Mouse (Mus musculus): ENCODE measurements around the gene Sipa1.
A peak's percentile ranks its signal among the peaks of the same experiment; 100 is the strongest.

Gene Sipa1

DNA sequence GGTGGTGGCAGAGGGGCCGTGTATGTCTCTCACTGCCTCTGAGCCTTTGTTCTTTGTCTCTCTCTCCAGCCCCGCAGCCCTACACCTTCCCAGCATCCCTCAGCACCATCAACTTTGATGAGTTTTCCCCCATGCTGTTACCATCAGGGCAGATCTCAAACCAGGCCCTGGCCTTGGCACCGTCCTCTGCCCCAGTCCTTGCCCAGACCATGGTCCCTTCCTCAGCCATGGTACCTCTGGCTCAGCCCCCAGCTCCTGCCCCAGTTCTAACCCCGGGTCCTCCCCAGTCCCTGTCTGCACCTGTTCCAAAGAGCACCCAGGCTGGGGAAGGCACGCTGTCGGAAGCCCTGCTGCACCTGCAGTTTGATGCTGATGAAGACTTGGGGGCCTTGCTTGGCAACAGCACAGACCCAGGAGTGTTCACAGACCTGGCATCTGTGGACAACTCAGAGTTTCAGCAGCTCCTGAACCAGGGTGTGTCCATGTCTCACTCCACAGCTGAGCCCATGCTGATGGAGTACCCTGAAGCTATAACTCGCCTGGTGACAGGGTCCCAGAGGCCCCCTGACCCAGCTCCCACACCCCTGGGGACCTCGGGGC lies 16.7 kb downstream of the Sipa1 start:
- no peak for DNase-seq (ENCODE audit: low read depth, low spot score)

DNA sequence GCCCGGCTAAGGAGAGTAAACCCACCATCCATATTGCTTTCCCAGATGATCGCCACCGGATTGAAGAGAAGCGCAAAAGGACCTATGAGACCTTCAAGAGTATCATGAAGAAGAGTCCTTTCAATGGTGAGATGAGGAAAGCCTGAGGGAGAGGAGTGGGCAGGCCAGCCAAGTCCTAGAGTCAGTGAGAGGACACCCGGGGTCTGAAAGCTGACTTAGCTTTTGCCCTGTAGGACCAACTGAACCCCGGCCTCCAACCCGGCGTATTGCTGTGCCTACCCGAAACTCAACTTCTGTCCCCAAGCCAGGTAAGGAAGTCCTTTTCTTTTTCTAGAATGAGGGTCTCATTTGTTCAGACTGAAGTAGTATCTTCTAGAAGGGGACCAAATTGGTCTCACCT lies 18.2 kb downstream of the Sipa1 start:
- no peak for DNase-seq (ENCODE audit: low read depth, low spot score)

DNA sequence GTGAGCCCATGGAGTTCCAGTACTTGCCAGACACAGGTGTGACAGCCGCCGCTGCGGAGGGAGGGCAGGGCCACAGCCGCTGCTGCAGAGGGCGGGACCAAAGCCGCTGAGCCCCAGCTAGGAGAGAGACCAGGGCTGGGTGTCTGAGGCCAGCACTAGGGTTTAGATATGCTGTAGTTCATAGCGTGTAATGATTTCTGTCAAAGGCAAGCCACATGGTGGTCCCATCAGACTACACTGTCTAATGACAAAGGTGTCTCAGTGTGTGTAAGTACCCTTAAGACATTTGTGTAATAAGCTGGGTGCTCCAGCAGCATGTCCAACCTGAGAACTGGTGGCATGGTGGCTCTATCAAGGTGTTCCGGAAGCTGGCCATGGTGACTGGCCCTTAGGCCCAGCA lies 21.9 kb downstream of the Sipa1 start:
- no peak for DNase-seq (ENCODE audit: low read depth, low spot score)

DNA sequence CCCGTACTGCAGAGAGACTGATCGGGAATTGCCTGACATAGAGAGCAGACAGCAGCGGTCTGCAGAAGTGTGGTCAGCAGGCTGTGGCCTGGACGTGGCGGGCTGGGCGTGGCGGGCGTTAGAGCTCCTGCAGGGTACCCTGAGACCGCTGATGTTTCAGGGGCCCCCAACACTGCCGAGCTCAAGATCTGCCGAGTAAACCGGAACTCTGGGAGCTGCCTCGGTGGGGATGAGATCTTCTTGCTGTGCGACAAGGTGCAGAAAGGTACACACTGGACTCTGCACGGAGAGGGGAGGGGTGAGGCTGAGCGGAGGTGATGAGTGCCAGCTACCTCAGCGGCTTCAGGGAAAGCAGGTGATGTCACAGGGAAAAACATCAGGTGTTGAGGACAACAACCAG lies 22.5 kb downstream of the Sipa1 start:
- DNase-seq (ENCODE audit: low read depth, low spot score): no peak

DNA sequence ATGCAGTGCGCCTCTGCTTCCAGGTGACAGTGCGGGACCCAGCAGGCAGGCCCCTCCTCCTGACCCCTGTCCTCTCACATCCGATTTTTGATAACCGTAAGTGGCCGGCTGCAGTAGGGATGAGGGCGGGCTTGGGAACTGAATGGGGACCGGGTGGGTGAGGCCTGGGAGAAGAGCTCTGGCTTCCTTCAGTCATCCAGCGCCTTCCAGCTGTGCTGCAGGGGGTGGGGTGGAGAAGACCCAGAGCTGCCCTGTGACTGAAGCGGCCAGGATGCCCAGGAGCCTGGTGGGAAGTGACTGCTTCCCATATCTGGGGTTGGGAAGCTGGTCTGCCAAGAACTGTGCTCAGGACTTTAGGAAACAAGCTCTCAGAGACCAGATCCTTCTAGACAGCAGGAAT lies 23.2 kb downstream of the Sipa1 start:
- no peak for DNase-seq (ENCODE audit: low read depth, low spot score)

DNA sequence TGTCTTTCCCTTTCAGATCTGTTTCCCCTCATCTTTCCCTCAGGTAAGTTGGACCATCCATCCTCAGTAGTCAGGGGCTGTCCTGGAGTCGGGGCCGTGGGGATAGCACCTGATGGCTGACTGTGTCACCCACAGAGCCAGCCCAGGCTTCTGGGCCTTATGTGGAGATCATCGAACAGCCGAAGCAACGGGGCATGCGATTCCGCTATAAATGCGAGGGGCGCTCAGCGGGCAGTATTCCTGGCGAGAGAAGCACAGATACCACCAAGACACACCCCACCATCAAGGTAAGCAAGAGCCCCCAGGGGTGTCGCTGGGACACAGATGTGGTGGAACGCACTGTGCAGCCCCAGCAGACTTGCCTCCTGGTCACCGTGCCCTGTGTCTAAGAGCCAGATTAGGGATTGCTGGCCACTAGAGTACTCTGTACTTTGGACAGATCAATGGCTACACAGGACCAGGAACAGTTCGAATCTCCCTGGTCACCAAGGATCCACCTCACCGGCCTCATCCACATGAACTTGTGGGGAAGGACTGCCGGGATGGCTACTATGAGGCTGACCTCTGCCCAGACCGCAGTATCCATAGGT lies 25.0 kb downstream of the Sipa1 start:
- DNase-seq (ENCODE audit: low read depth, low spot score): no peak

DNA sequence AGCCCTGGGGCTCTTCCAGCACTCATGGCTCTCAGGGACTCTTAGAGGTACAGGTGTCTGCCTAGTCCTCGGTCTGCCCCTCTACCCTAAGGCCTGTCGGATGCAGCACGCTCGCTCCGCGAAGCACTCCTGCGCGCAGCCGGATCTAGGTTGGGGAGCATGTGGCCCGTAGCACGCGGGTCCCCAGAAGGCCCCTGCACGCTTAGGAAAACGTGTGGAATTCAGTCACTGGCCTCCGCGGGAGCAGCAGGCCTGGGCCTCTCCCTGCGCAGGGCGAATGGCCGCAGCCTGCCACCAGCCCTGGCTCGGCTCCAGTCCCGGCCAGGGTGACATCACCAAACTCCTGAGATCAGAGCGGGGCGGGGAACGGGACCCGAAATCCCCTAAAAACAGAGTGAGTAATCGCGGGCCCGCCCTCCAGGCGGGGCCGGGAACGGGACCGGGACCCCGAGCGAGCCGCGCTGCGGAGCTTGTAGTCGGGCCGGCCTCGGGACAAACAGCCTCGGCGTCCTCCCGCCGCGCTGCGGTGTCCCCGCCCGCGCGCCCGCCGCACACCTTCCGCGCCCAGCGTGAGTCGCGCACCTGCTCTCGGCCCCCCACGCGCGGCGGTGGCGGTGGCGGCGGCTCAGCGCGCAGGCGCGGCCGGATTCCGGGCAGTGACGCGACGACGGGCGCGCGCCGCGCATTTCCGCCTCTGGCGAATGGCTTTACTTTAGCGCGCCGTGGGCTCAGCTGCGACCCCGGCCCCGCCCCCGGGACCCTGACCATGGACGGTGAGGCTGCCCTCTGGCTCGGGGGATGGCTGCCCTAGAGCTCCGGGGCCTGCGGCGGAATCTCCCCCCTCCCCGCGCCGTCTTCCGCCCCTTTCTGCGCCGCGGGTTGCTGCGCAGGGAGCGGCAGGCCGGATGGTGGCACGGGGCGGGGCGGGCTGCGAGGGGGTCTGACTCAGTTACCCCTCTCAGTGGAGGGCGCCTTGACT lies 26.1 kb downstream of the Sipa1 start, which contains the start of gene Rela:
Gene Rela (plus strand): TSS at position 415 of the 979 bp plus-strand sequence.
- peak; percentile 60 for DNase-seq (ENCODE audit: low read depth, low spot score)

DNA sequence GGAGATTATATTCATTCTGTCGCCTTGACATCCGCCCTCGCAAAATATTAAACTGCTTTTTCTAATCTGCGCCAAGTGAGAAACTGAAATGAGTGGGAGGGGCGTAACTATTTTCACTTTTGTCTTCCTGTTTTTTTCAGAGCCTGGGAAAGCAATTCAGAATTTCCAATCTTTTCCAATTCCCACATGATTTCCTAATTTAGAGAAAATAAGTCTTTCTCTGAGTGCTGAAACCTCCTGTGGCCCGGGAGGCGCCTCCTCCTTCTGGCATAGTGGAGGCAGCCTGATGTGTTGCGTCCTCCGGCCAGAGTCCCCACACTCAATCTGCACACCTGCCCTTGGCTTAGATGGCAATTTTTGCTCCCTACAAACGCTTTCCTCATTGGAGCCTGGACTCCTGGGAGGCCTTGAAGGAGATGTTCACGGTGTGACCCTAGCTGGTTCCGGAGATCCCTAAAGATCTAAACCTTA lies 26.9 kb downstream of the Sipa1 start:
- no peak for DNase-seq (ENCODE audit: low read depth, low spot score)

DNA sequence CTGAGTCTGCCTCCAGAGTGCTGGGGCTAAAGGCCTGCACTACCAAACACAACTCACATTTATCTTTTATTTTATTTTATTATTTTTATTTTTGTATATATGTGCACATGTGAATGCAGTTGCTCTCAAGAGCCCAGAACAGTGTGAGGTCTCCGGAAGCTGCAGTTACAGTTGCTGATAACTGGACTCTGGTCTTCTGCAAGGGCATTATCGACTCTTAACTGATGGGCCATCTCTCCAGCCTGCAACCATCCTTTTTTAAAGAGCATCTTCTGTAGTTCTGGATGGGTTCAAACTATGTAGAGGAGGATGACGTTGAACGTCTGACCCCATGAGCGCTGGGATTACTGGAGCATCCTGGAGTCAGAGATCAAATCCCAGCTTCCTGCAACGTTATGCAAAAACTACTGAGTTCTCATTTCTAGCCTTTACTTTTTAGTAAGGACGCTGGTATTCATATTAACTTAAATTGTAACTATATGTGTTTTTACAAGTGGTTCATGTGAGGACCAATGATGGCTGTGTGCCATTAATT lies 27.4 kb downstream of the Sipa1 start:
- no peak for DNase-seq (ENCODE audit: low read depth, low spot score)

DNA sequence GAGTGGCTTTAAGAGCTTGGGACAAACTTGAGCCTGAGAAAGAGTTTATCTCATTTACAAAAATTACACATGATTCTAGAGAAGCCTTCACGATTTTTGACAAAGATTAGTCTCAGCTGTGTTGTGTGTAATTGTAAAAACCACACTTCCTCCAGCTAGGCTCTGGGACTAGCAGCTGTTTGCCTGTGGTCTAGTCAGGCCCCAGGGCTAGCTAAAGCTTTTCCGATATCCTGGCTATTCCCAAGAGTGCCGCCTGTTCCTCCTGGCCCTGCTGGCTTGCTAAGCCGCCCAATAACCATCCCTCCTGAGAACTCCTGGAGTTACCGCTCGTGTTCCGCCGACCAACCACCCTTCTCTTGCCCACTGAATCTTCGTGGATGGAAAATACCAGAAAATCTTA lies 31.4 kb downstream of the Sipa1 start:
- DNase-seq (ENCODE audit: low read depth, low spot score): no peak

DNA sequence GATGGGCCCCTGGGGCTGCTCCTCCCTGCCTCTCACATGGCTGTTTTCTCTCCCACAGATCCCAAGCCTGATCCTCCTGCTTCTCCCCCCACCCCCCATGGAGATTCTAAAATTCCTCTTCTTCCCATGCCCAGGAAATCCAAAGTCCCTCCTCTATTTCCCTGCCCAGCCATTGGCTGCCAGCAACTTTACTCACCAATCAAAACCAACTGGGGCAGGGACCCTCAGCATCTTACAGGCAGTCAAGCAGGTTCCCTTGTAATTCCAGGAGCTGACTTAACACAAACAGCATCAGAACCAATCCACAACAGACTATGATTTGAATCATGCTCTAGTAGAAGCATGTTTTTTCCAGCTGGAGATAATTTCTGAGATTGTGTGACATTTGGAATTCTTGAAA lies 33.6 kb downstream of the Sipa1 start:
- no peak for DNase-seq (ENCODE audit: low read depth, low spot score)

DNA sequence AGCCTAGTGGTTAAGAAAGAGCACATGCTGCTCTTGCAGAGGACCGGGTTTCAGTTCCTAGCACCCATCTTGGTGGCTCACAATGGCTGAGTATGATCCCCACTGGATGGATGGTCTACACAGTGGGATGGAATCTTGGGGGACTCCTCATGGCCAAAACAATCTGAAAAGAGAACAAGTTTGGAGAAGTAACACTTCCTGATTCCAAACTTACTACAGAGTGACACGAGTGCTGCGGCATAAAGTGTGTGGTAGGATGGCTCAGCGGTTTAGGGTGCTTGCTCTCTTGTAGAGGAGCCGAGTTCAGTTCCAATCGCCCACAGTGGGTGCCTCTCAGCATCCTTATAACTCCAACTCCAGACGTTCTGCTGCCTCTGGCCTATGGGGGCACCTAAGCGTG lies 38.2 kb downstream of the Sipa1 start:
- DNase-seq (ENCODE audit: low read depth, low spot score): no peak

DNA sequence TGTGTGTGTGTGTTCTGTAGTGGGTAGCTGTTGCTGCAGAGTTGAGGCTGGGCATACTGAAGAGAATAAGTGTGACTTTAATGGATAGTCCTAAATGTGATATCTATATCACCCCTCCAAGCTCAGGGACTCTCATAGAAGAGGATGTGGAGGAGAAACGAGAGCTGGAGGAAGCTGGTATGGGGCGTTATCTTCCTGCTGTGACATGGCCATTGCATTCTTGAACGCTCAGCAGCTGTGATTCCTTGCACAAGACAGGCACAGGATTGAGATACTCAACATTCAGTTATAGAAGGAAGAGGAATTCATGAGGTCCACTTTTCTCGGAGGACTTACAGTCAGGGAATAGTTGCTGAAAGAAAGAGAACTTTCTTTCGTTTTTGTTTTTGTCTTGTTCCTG lies 41.6 kb downstream of the Sipa1 start:
- DNase-seq (ENCODE audit: low read depth, low spot score): no peak

DNA sequence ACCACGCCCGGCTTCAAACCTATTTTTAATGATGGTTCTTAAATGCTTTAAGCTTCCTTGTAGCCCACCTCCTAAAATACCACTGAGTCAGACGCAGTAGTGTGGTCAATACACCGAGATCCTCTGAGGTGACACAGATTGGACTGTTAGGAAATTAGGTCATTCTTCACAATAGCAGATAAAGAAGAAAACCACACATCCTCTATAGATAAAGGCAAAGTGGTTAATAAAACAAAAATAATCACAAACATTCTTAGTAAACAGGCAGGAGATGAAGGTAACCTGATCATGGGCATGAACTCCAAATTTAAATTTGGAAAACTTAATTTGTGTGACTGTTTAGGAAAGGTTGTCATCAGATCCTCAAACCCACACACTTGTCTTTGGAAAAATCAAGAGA lies 43.5 kb downstream of the Sipa1 start:
- no peak for DNase-seq (ENCODE audit: low read depth, low spot score)

DNA sequence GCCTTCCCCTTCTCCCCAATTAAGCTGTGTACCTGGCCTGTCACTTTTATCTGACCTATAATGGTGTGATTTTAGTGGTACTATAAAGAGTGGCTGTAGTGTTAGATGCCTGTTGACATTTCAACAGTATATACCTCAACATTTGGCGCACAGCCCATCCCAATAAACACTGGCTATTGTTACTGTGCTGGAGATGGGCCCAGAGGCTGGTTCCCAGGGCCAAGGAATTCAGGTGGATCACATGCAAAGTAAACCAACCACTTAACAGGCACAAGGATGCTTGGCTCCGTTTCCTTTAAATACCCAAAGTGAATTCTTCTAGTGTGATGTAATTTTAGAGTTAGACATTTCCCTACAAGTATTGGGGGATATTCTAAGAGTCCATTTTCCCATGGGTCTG lies 48.6 kb downstream of the Sipa1 start:
- DNase-seq (ENCODE audit: low read depth, low spot score): no peak

DNA sequence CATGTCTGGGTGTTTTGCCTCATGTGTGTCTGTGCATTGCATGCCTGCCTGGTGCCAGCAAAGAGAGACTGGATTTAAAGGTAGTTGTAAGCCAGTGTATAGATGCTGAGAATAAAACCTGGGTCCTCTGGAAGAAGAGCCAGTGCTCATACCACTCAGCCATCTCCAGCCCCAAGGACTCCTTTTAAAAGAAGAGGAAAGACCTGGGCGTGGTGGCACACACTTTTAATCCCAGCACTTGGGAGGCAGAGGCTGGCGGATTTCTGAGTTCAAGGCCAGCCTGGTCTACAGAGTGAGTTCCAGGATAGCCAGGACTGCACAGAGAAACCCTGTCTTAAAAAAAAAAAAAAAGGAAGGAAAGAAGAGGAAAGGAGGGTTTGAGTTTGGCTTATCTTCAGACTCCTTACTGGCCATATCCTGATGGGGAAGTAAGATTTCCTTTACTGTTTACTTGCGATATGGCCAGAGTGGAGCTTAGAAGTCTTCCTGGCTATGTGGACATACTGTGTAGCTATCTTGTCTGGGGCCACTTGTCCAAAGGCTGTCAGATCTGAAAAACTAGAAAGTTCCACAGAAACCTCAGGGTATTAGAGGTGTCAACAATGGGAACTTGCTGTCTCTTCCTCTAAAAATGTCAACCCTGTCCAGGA lies 50.6 kb downstream of the Sipa1 start:
- DNase-seq (ENCODE audit: low read depth, low spot score): no peak

DNA sequence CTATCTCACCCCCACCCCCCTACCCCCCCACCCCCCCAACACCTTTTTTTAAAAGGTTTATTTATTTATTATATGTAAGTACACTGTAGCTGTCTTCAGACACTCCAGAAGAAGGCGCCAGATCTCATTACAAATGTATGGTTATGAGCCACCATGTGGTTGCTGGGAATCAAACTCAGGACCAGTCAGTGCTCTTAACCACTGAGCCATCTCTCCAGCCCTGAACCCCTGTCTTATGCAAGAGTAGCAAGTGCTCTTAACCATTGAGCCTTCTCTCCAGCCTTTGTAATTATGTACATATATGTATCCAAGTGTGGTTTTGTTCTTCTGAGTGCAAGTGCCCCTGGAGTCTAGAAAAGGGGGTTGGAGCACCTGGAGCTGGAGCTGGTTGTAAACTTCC lies 51.5 kb downstream of the Sipa1 start:
- DNase-seq (ENCODE audit: low read depth, low spot score): no peak

DNA sequence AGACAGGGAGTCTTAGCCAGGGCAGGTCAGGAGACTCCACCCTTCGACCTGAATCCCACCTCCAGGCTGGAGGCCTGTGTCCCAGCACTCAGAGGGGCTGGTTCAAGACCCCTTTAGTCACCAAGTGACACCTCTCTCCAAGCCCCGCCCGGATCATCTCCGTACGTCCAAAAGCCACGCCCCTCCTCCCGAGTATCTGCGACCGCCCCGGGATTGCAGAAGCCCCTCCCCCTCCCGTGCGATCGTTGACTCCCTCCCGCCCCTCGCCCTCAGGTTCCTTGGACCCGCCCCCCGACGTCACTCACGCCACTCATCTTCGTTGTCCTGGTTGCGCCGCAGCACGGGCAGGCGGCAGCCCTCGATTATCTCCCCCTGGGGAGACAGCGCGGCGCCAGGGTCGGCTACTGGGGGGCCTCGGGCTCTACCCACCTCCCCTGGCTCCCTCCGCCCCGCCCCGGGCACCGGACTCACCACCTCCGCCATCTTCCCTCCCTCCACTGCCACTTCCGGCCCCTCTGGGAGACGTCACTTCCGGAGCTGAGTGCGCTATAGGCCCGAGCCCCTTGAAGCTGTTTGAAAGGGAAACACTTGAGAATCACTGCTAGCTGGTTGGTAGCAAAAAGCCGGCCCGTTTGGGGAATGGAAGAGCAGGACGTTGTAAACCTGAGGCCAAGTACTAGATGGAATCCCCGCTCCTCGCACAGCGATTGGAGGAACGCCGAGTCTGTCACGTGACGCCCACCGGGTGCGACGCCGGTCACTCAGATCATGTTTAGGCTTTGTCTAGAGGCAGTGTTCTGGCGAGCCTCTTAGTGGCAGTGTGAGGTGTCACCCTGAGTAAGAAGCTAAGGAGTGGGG lies 53.7 kb downstream of the Sipa1 start, which contains the start of gene Kat5:
Gene Kat5 (minus strand): TSS at position 691 of the 858 bp plus-strand sequence.
- DNase-seq (ENCODE audit: low read depth, low spot score): peak; percentile 85

DNA sequence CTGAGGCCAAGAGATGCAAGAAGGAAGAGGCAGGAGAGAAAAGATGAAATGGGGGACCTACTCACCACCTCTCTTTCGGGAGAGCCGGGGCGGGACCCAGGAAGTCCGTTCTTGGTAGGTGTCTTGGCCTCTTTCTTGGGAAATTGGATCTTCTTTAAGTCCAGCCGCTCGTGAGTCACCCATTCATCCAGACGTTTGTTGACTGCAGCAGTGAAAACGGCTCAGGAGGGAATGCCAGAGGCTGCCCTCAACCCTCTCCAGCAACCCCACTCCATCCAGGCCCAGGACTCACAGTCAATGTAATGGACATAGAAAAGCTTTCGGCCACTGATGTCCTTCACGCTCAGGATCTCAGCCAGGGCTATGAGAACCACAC lies 54.3 kb downstream of the Sipa1 start:
- no peak for DNase-seq (ENCODE audit: low read depth, low spot score)

DNA sequence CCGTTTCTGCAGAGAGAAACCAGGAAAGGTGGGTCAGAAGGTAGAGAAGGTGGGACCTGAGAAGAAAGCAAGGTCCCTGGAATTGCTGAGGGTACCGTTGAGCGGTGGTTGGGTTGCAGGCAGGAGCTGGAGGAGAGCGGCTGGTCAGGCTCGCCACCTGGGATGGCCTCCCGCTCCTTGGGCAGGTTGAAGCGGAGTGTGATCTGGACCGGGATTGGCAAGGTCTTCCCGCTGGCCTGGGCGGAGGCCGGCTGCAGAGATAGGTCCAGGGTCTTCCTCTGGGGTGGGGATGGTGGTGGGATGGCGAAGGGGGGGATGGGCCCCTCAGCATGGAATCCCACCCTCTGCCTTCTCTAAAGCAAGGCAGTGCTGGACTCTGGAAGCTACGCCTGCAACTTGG lies 54.8 kb downstream of the Sipa1 start:
- no peak for DNase-seq (ENCODE audit: low read depth, low spot score)

Data from brain, embryonic 18.5 days (tissue).